Mouse (Mus musculus) forelimb bud, embryonic 11.5 days (tissue): ENCODE measurements around the gene Dmrt3.

Source experiments
- DNase-seq: peaks from one replicate; pipeline ENCODE4 v3.0.0-alpha.2; 2012; ENCODE audit warnings: low read depth, low spot score

Dmrt3 gene

DNA sequence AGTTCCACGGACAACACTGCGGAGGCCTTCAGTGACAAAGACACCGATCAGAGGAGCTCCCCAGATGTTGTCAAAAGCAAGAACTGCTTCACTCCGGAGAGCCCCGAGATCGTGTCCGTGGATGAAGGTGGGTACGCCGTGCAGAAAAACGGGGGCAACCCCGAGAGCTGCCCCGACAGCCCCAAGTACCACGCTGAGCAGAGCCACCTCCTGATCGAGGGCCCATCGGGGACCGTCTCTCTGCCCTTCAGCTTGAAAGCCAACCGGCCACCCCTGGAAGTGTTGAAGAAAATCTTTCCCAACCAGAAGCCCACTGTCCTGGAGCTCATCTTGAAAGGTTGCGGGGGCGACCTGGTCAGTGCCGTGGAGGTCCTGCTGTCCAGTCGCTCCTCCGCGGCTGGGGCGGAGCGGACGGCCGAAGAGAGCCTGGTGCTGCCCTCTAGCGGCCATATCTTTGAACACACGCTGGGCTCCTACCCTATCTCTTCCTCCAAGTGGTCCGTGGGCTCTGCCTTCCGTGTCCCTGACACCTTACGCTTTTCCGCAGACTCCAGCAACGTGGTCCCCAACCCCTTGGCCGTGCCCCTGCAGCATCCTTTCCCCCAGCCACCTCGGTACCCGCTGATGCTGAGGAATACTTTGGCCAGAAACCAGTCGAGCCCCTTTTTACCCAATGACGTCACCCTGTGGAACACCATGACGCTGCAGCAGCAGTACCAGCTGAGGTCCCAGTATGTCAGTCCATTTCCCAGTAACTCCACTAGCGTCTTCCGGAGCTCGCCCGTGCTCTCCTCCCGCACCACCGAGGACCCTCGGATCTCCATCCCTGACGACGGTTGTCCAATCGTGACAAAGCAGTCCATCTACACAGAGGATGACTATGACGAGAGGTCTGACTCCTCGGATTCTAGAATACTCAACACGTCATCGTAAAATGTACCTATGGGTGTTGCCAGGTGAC is 12.5 kb downstream of the Dmrt3 start:
- DNase-seq: no peak

- peak; percentile 73 for DNase-seq
Measured at GRCm38 (mm10) chr19:25628490-25628889, 18.4 kb downstream of the Dmrt3 start.

DNA sequence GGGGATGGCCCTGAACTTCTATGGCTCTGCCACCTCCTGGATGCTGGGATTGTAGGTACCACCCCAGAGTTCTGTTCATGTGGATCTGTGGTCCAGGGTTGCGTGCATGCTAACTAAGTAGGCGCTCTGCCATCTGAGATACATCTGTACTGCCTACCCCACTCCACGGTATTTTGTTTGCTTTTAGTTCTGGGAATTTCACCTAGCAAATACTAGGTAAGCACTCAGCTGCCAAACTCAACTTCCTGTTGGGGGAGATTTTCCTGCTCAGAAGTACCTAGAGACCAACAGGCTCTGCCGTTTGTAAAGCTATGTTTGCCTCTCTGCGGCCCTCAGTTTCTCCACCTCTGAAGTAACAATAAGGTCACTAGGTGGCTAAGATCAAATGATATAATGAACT is 25.0 kb downstream of the Dmrt3 start:
- no peak for DNase-seq

GRCm38 (mm10) chr19:25635622-25636244 is 25.6 kb downstream of the Dmrt3 start:
- peak; percentile 91 for DNase-seq

- DNase-seq: no peak
Measured at GRCm38 (mm10) chr19:25638766-25639361, 28.8 kb downstream of the Dmrt3 start.

GRCm38 (mm10) chr19:25641786-25642185 is 31.7 kb downstream of the Dmrt3 start:
- no peak for DNase-seq

- DNase-seq: no peak
Measured at GRCm38 (mm10) chr19:25647136-25647535, 37.0 kb downstream of the Dmrt3 start.

DNA sequence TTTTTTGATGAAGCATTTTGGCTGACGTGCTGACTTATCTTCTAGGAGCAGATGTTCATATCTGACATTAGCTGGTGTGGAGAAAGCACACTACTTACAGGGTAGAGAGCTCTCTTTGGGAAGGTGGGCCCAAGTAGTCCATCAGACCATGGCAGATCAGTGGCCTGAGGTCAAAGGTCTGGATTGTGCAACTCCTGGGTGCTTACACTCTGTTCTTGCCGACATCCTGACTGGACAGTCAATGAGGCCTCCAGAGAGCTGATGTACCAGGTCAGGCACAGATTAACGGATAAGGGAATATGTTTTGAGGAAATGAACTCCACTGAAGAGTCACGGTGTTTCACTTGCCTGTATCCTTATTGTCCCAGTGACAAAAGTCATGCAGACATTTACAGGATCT is 38.6 kb downstream of the Dmrt3 start:
- DNase-seq: no peak

GRCm38 (mm10) chr19:25650474-25650873 is 40.4 kb downstream of the Dmrt3 start:
- no peak for DNase-seq

- DNase-seq: no peak
Measured at GRCm38 (mm10) chr19:25652560-25652959, 42.5 kb downstream of the Dmrt3 start.

GRCm38 (mm10) chr19:25654034-25654749 is 44.1 kb downstream of the Dmrt3 start:
- peak; percentile 76 for DNase-seq

GRCm38 (mm10) chr19:25665486-25666339 is 55.6 kb downstream of the Dmrt3 start:
- DNase-seq: no peak

DNA sequence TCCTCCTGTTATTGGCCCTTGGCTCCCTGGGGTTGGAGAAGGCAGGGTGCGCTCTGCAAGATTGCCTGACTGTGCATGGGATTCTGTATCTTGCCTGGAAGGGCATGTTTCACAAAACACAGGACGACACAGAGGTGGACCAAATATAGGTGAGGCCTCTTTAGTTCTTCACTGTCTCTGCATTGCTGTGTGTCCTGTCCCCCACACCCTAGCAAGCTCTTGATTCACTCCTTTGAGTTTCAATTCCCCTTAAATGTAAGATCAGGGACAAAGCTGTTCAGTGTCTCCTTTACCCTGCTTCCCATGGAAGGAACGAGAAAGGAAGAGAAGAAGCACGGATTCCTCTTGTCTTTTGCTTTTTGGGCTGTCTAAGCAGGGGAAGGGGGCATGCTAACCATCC is 57.7 kb downstream of the Dmrt3 start:
- DNase-seq: no peak

DNA sequence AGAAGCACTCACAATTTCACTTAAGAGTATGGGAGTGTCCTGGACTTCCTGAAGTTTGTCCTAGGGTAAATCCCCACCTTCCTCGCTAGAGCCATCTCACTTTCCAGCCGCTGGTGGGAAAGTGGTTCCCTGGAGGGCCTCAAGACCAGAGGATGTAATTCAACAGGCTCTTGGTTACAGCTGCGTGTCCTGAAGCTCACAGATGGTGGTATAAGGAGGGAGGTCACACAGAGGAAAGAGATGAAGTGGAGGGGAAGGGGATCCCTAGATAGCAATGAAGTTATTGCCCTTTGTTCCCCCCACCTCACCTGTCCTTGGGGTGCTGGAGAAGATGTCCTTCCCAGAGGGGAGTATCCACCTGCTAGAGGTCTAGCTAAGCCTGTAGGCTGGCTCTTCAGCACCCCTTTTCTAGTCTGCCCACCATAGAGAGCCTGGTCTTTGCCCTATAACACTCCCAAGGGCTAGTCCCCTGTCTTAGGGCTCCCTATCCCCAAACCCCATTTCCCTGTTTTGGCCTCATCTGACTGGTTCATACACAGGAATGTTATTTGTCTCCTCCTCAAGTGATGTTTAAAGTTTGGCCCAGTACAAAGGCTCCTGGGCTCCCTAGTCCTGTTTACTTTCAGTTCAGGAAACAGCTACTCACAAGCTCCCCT is 59.6 kb downstream of the Dmrt3 start:
- no peak for DNase-seq

- no peak for DNase-seq
Measured at GRCm38 (mm10) chr19:25670571-25671285, 60.6 kb downstream of the Dmrt3 start.

DNA sequence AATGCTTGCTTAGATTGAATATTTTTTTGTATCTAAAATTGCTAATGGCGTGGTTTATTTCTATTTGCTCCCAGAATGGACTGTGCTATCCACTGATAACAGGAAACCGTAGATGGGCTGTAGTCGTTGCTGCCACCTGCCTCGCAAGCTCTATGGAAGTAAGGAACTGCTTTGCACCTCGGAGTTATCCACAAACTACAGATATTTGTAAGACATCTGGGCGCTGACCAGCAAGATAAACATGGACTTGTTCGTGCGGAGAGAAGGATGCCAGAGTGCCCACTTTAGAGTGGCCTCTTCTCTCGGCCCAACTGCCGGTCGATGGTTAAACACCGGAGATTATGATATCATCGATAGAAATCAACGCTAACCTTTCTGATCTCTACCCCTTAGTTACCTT is 61.6 kb downstream of the Dmrt3 start:
- no peak for DNase-seq

DNA sequence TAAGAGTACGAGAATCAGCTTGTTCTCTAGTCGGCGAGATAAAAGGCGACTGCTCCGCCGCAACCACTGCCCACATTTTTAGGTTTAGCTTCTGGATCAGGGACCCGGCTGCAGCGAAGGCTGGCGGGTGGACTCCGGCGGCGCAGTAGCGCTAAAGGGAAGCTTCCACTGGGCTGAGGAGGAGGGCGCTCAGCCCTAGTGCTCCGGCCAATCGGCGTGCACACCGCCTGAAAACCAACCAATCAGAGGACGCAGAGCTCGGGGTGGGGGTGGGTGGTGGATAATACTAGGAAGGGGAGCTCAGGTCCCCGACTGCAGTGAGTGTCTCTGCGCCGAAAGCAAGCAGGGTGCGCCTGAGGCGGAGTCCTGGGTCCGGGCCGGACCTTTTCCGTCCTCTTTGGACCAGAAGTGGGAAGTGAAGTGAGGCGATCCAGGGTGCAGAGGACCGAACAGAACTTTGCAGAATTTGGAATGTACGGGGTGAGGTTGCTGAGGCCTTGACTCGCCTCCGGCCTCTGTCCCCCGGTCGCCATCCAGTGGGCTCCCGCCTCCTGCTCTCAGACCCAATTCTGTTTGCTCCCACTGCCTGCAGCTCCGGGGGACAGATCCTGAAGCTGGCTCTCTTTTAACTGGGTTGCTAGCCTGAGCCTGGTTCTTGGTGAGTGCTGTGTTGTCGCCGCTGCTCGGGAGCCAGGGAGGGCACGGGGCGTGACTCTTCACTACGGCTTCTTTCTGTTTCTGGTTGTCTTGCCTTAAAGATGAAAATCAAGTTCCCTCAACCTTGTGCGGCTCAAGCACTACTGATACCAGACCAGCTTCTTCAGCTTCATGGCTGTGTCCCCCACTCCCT is 62.2 kb downstream of the Dmrt3 start, which contains the start of gene Dmrt2:
TSS of gene Dmrt2 (plus strand) at position 311 of the 850 bp plus-strand sequence.
- peak; percentile 93 for DNase-seq
